Mouse (Mus musculus) hindbrain, postnatal 0 days (tissue): ENCODE data around the gene Hdac4. TPM values are rescaled to one million over a fixed set of nuclear protein-coding genes. Genes with fewer than 3 reads are reported as not detected.

Experiments used
- ATAC-seq: fragments of 200-750 bp; cut with Nextera tagmentation; 2 replicates; pipeline ENCODE4 v1.8.0; 2017; ENCODE audit warnings: mild to moderate bottlenecking, moderate TSS enrichment, moderate library complexity
- DNase-seq: peaks from one replicate; pipeline ENCODE4 v3.0.0-alpha.2; 2015; ENCODE audit warnings: low spot score
- H3K27ac ChIP-seq: fragments of 300-500 bp; sonication (generic); 2 replicates; pipeline ENCODE4 v1.5.1; 2014; ENCODE audit warnings: mild to moderate bottlenecking
- H3K27me3 ChIP-seq: fragments of 300-500 bp; sonication (generic); 2 replicates; pipeline ENCODE4 v1.6.1; 2014; ENCODE audit warnings: low read length, mixed read lengths; ENCODE audit not compliant: insufficient read depth
- H3K36me3 ChIP-seq: fragments of 300-500 bp; sonication (generic); 2 replicates; pipeline ENCODE4 v1.6.1; 2014; ENCODE audit warnings: low read length, mixed read lengths; ENCODE audit not compliant: insufficient read depth
- H3K4me1 ChIP-seq: fragments of 300-500 bp; sonication (generic); 2 replicates; pipeline ENCODE4 v1.6.1; 2014; ENCODE audit warnings: antibody characterized with exemption, low read length, mixed read lengths; ENCODE audit not compliant: insufficient read depth
- H3K4me2 ChIP-seq: fragments of 300-500 bp; sonication (generic); 2 replicates; pipeline ENCODE4 v1.6.1; 2014; ENCODE audit warnings: low read depth, mild to moderate bottlenecking, low read length, moderate library complexity, mixed read lengths
- H3K4me3 ChIP-seq: fragments of 300-500 bp; sonication (generic); 2 replicates; pipeline ENCODE4 v1.5.1; 2014; ENCODE audit warnings: low read length
- H3K9ac ChIP-seq: fragments of 300-500 bp; sonication (generic); replicated peaks from 2 replicates; pipeline ENCODE4 v1.6.1; 2014; ENCODE audit warnings: mild to moderate bottlenecking, low read length, moderate library complexity, mixed read lengths
- H3K9me3 ChIP-seq: fragments of 300-500 bp; sonication (generic); 2 replicates; pipeline ENCODE4 v1.6.1; 2016; ENCODE audit warnings: low read length, mixed read lengths
- CTCF ChIP-seq: IDR thresholded peaks from 2 replicates; pipeline ENCODE4 v1.5.1; 2016; ENCODE audit warnings: antibody characterized with exemption, control low read depth, low read depth
- WGBS: fragments of 180-500 bp; shearing (Covaris S2); extraction: QIAGEN DNeasy Blood & Tissue Kit; methylation state at CpG from one replicate; pipeline ENCODE4 v1.1.7; 2014; 5-methylcytosine and 5-hydroxymethylcytosine counted together
- polyA plus RNA-seq: library from polyadenylated mRNA; unstranded; fragments of >200 nt; fragmentation: Nextera tagmentation; extraction: Ambion mirVana; gene quantifications from 2 replicates; pipeline ENCODE4 v1.2.1, GENCODE M21; 2015
- total RNA-seq: library from RNA; depleted of rRNA; stranded (reverse); fragments of >200 nt; gene quantifications from 2 replicates; pipeline ENCODE4 v1.2.3, GENCODE M21; 2014

Gene Hdac4
- total and polyA plus RNA-seq, 2 experiments from 2014 or later: 20.2 to 67.9 TPM

- Histone ChIP-seq H3K9me3 (no peaks in the 10 kb centered on the region), H3K4me2 (peak overlapping the region; percentile 80), H3K27me3 (no peaks in the 10 kb centered on the region), H3K36me3 (no peaks in the 10 kb centered on the region), H3K4me1 (peaks cover 24% of the 10 kb centered on the region), H3K27ac (peak overlapping the region; percentile 94), H3K4me3 (peak overlapping the region; percentile 90), H3K9ac (peak overlapping the region; percentile 85)
- no peak for ATAC-seq
- no peak for TF ChIP-seq CTCF
- WGBS: 7% methylated on average over 11 of the region's 11 CpGs
- peak; percentile 38 for DNase-seq
Measured at GRCm38 (mm10) chr1:92179070-92179469, 16.4 kb downstream of the Hdac4 start.

- H3K27me3 ChIP-seq: no peaks in the 10 kb centered on the region
- H3K9me3 ChIP-seq: no peaks in the 10 kb centered on the region
- peak overlapping the region; percentile 85 for H3K9ac ChIP-seq
- ATAC-seq (no peak), DNase-seq (peak; percentile 78)
- peak overlapping the region; percentile 90 for H3K4me3 ChIP-seq
- TF ChIP-seq CTCF: peak; percentile 67
- 12% methylated on average over 10 of the region's 10 CpGs for WGBS
- H3K4me1 ChIP-seq: peaks cover 24% of the 10 kb centered on the region
- no peaks in the 10 kb centered on the region for H3K36me3 ChIP-seq
- H3K4me2 ChIP-seq: peak overlapping the region; percentile 80
- peak overlapping the region; percentile 12; the same call in 1 of the 2 replicates for H3K27ac ChIP-seq
Measured at GRCm38 (mm10) chr1:92178021-92178895, 17.2 kb downstream of the Hdac4 start.

GRCm38 (mm10) chr1:92177599-92177998 lies 17.9 kb downstream of the Hdac4 start:
- H3K36me3 ChIP-seq: no peaks in the 10 kb centered on the region
- WGBS: 28% methylated on average over 5 of the region's 5 CpGs
- peak overlapping the region; percentile 80 for H3K4me2 ChIP-seq
- peak overlapping the region; percentile 85; the same call in 1 of the 2 replicates for H3K9ac ChIP-seq
- H3K27me3 ChIP-seq: no peaks in the 10 kb centered on the region
- no peak overlapping the region; the same call in 1 of the 2 replicates for H3K27ac ChIP-seq
- ATAC-seq (no peak), DNase-seq (no peak)
- peaks cover 24% of the 10 kb centered on the region for H3K4me1 ChIP-seq
- no peak overlapping the region for H3K4me3 ChIP-seq
- no peaks in the 10 kb centered on the region for H3K9me3 ChIP-seq
- TF ChIP-seq CTCF: no peak

GRCm38 (mm10) chr1:92177196-92177595 lies 18.3 kb downstream of the Hdac4 start:
- Histone ChIP-seq H3K27ac (no peak overlapping the region), H3K4me1 (peaks cover 24% of the 10 kb centered on the region), H3K9ac (0 out of 2 replicates have a peak overlapping the region, but pooled peaks have one; percentile 85), H3K36me3 (no peaks in the 10 kb centered on the region), H3K9me3 (no peaks in the 10 kb centered on the region), H3K4me2 (peak overlapping the region; percentile 80), H3K27me3 (no peaks in the 10 kb centered on the region), H3K4me3 (no peak overlapping the region)
- 39% methylated on average over 3 of the region's 3 CpGs for WGBS
- no peak for TF ChIP-seq CTCF
- DNase-seq (no peak), ATAC-seq (no peak)

- H3K27me3 ChIP-seq: no peaks in the 10 kb centered on the region
- WGBS: 84% methylated on average over 6 of the region's 6 CpGs
- no peak overlapping the region for H3K27ac ChIP-seq
- H3K9ac ChIP-seq: no peak overlapping the region
- H3K4me3 ChIP-seq: no peak overlapping the region
- H3K4me2 ChIP-seq: no peak overlapping the region
- ATAC-seq: no peak
- no peak for TF ChIP-seq CTCF
- peaks cover 26% of the 10 kb centered on the region for H3K4me1 ChIP-seq
- no peak for DNase-seq
- no peaks in the 10 kb centered on the region for H3K9me3 ChIP-seq
- no peaks in the 10 kb centered on the region for H3K36me3 ChIP-seq
Measured at GRCm38 (mm10) chr1:92175266-92175665, 20.2 kb downstream of the Hdac4 start.

- no peaks in the 10 kb centered on the region for H3K27me3 ChIP-seq
- no peak overlapping the region for H3K4me3 ChIP-seq
- no peak overlapping the region for H3K9ac ChIP-seq
- H3K36me3 ChIP-seq: no peaks in the 10 kb centered on the region
- WGBS: 83% methylated on average over 5 of the region's 5 CpGs
- no peak for TF ChIP-seq CTCF
- H3K4me2 ChIP-seq: no peak overlapping the region
- ATAC-seq: no peak
- H3K4me1 ChIP-seq: peaks cover 29% of the 10 kb centered on the region
- no peak for DNase-seq
- H3K9me3 ChIP-seq: no peaks in the 10 kb centered on the region
- no peak overlapping the region for H3K27ac ChIP-seq
Measured at GRCm38 (mm10) chr1:92174898-92175255, 20.6 kb downstream of the Hdac4 start.

GRCm38 (mm10) chr1:92174251-92174897 lies 21.1 kb downstream of the Hdac4 start:
- ATAC-seq (no peak), DNase-seq (no peak)
- no peaks in the 10 kb centered on the region for H3K27me3 ChIP-seq
- H3K36me3 ChIP-seq: no peaks in the 10 kb centered on the region
- no peak overlapping the region for H3K9ac ChIP-seq
- H3K9me3 ChIP-seq: no peaks in the 10 kb centered on the region
- WGBS: 29% methylated on average over 3 of the region's 3 CpGs
- H3K27ac ChIP-seq: no peak overlapping the region
- H3K4me1 ChIP-seq: peaks cover 29% of the 10 kb centered on the region
- H3K4me2 ChIP-seq: no peak overlapping the region
- TF ChIP-seq CTCF: no peak
- H3K4me3 ChIP-seq: no peak overlapping the region
